Mouse (Mus musculus): ENCODE data around the gene Car5a. TPM values are rescaled to one million over a fixed set of nuclear protein-coding genes. Genes with fewer than 3 reads are reported as not detected.

Gene Car5a
- total and polyA plus RNA-seq, 3 experiments: 0.08 TPM; not detected in 2

DNA sequence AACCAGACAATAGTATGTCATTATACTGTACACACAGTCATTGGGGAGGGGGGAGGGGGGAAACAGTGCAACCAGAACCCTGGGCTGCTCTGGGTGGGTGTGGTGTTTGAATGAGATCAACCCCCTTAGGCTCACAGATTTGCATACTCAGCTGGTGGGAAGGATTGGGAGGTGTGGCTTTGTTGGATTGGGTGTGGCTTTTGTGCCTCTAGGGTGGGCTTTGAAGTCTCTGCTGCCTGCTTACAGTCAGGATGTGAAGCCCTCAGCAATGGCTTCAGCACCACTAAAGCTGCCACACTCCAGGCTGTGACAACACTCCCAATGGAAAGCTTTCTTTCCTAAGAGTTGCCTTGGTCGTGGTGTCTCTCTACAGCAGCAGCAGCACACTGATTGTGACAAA, 57.2 kb downstream of the Car5a start:
- H3K9me3 ChIP-seq (replicated peaks; ENCODE audit: insufficient read depth, low read length): no peaks in the 10 kb centered on the region
- H3K36me3 ChIP-seq (ENCODE audit: control insufficient read depth in 1 of 2, insufficient read depth in 2 of 2, low read length in 2 of 2): peaks cover 0 to 38% of the 10 kb centered on the region in 2 experiments; a peak in 2 of 4 replicates
- no peak for DNase-seq (ENCODE audit: low read depth, low spot score)
- TF ChIP-seq MAX (IDR thresholded peaks at IDR 0.05; ENCODE audit: low read length) (no peak), CTCF (IDR thresholded peaks at IDR 0.05 in 2 of 3, conservative IDR thresholded peaks at IDR 0.05 in 1 of 3; ENCODE audit: control insufficient read depth in 1 of 3, insufficient read depth in 1 of 3, low read depth in 2 of 3, low read length in 3 of 3, poor library complexity in 1 of 3, severe bottlenecking in 1 of 3) (no peak), ELF1 (IDR thresholded peaks at IDR 0.05; ENCODE audit: low read depth, low read length) (no peak), JUND (IDR thresholded peaks at IDR 0.05; ENCODE audit: low read depth, low read length) (no peak), POLR2A (IDR thresholded peaks at IDR 0.05; ENCODE audit: control insufficient read depth in 1 of 2, insufficient read depth in 1 of 2, low read depth in 1 of 2, low read length in 2 of 2, poor library complexity in 1 of 2) (no peak), UBTF (IDR thresholded peaks at IDR 0.05; ENCODE audit: borderline replicate concordance, insufficient read depth, low read depth, low read length) (no peak), SIN3A (IDR thresholded peaks at IDR 0.05; ENCODE audit: low read length) (no peak), USF2 (IDR thresholded peaks at IDR 0.05; ENCODE audit: borderline replicate concordance in 1 of 2, insufficient read depth in 1 of 2, low read depth in 1 of 2, low read length in 2 of 2) (no peak), POLR2AphosphoS2 (IDR thresholded peaks at IDR 0.05; ENCODE audit: low read length) (no peak), CHD2 (IDR thresholded peaks at IDR 0.05; ENCODE audit: low read length) (no peak), NELFE (IDR thresholded peaks at IDR 0.05; ENCODE audit: low read depth, low read length) (no peak), MYC (IDR thresholded peaks at IDR 0.05; ENCODE audit: low read depth, low read length) (no peak), E2F4 (IDR thresholded peaks at IDR 0.05; ENCODE audit: borderline replicate concordance, low read depth, low read length) (no peak)
- no peaks in the 10 kb centered on the region for H3K27me3 ChIP-seq (ENCODE audit: control insufficient read depth in 1 of 2, insufficient read depth in 2 of 2, low read length in 2 of 2)
- H3K79me2 ChIP-seq (ENCODE audit: control insufficient read depth, insufficient read depth, low read length, poor library complexity): peaks cover 1% of the 10 kb centered on the region; the same call in 1 of the 2 replicates
- no peak overlapping the region for H3K4me3 ChIP-seq (ENCODE audit: control insufficient read depth in 1 of 2, insufficient read depth in 1 of 2, low read depth in 2 of 2, low read length in 2 of 2)
- H3K9ac ChIP-seq (ENCODE audit: control insufficient read depth, low read depth, low read length, poor library complexity, severe bottlenecking): no peak overlapping the region
- H3K27ac ChIP-seq (ENCODE audit: control insufficient read depth, low read depth, low read length): no peak overlapping the region
- H3K4me1 ChIP-seq (ENCODE audit: control insufficient read depth in 1 of 2, insufficient read depth in 2 of 2, low read length in 2 of 2): no peaks in the 10 kb centered on the region

DNA sequence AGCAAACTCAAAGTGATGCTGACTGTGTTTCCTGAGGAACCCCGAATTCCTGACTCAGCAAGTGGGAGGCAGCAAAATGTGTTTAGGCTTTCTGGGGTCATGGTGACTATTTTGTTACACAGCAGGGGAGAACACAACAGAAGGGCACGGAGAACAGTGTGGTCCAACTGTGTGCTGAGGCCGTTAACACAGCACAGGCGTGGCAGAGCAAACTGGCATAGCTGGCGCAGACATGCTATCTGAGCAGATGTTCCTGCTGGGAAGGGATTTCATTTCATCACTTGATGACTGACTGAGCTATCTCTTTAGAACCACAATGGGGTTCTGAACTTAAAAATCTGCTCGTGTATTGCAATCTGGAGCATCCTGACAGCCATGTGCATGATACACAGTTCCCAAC, 59.3 kb downstream of the Car5a start:
- TF ChIP-seq CHD1 (IDR thresholded peaks at IDR 0.05; ENCODE audit: low read depth, low read length) (no peak), RCOR1 (IDR thresholded peaks at IDR 0.05; ENCODE audit: low read depth, low read length) (no peak), E2F4 (IDR thresholded peaks at IDR 0.05; ENCODE audit: borderline replicate concordance, low read depth, low read length) (no peak), JUND (IDR thresholded peaks at IDR 0.05; ENCODE audit: low read depth, low read length) (no peak), ETS1 (IDR thresholded peaks at IDR 0.05; ENCODE audit: low read depth, low read length) (no peak), KAT2A (conservative IDR thresholded peaks at IDR 0.05; ENCODE audit: low read depth, low read length) (no peak), USF1 (IDR thresholded peaks at IDR 0.05; ENCODE audit: low read depth, low read length) (no peak), EP300 (IDR thresholded peaks at IDR 0.05; ENCODE audit: low read depth in 1 of 2, low read length in 2 of 2) (no peak), CHD2 (IDR thresholded peaks at IDR 0.05; ENCODE audit: low read length) (no peak), POLR2AphosphoS5 (IDR thresholded peaks at IDR 0.05; ENCODE audit: borderline replicate concordance, low read depth, low read length) (no peak), BHLHE40 (IDR thresholded peaks at IDR 0.05; ENCODE audit: borderline replicate concordance, low read depth, low read length) (no peak), MAZ (IDR thresholded peaks at IDR 0.05; ENCODE audit: low read depth, low read length) (no peak), RAD21 (IDR thresholded peaks at IDR 0.05; ENCODE audit: low read depth, low read length) (no peak), USF2 (IDR thresholded peaks at IDR 0.05; ENCODE audit: borderline replicate concordance in 1 of 2, insufficient read depth in 1 of 2, low read depth in 1 of 2, low read length in 2 of 2) (no peak), MEF2A (IDR thresholded peaks at IDR 0.05; ENCODE audit: extremely low read depth, insufficient replicate concordance, low read depth, low read length, poor library complexity, severe bottlenecking) (no peak), SIN3A (IDR thresholded peaks at IDR 0.05; ENCODE audit: low read length) (no peak), SMC3 (IDR thresholded peaks at IDR 0.05; ENCODE audit: low read depth, low read length) (no peak), MAX (IDR thresholded peaks at IDR 0.05; ENCODE audit: low read length) (no peak), NELFE (IDR thresholded peaks at IDR 0.05; ENCODE audit: low read depth, low read length) (no peak)
- no peaks in the 10 kb centered on the region for H3K9me3 ChIP-seq (replicated peaks; ENCODE audit: insufficient read depth, low read length)
- no peak overlapping the region for H3K4me3 ChIP-seq (ENCODE audit: control insufficient read depth in 1 of 2, insufficient read depth in 1 of 2, low read depth in 2 of 2, low read length in 2 of 2)
- H3K27ac ChIP-seq (ENCODE audit: control insufficient read depth, low read depth, low read length): no peak overlapping the region
- H3K4me1 ChIP-seq (ENCODE audit: control insufficient read depth in 1 of 2, insufficient read depth in 2 of 2, low read length in 2 of 2): no peaks in the 10 kb centered on the region
- H3K27me3 ChIP-seq (ENCODE audit: control insufficient read depth in 1 of 2, insufficient read depth in 2 of 2, low read length in 2 of 2): no peaks in the 10 kb centered on the region
- no peaks in the 10 kb centered on the region for H3K79me2 ChIP-seq (ENCODE audit: control insufficient read depth, insufficient read depth, low read length, poor library complexity)
- DNase-seq (ENCODE audit: low read depth, low spot score): no peak
- peaks cover 0 to 28% of the 10 kb centered on the region in 2 experiments; a peak in 2 of 4 replicates for H3K36me3 ChIP-seq (ENCODE audit: control insufficient read depth in 1 of 2, insufficient read depth in 2 of 2, low read length in 2 of 2)
- no peak overlapping the region for H3K9ac ChIP-seq (ENCODE audit: control insufficient read depth, low read depth, low read length, poor library complexity, severe bottlenecking)
